Mouse (Mus musculus) CH12.LX (cell line): Measurements from ENCODE around the gene Gnat1.

Experiments
- CHD2 ChIP-seq: IDR thresholded peaks from 2 replicates; pipeline ENCODE4 v1.6.1; 2011; ENCODE audit warnings: low read length, improper control_type of control experiment
- RCOR1 ChIP-seq: conservative IDR thresholded peaks from 2 replicates; pipeline ENCODE4 v1.6.1; 2012; ENCODE audit warnings: low read depth, mild to moderate bottlenecking, inconsistent platforms, low read length, improper control_type of control experiment
- SMC3 ChIP-seq: IDR thresholded peaks from 2 replicates; pipeline ENCODE4 v1.6.1; 2011; ENCODE audit warnings: low read depth, low read length, improper control_type of control experiment

- TF ChIP-seq CHD2, result no peak
- no peak for TF ChIP-seq SMC3
- TF ChIP-seq RCOR1, result no peak
Measured at GRCm38 (mm10) chr9:107662342-107662741, 17.2 kb downstream of the Gnat1 start.
